Mouse (Mus musculus) MEL (cell line): ENCODE results near the gene Wnt10a. TPM values are rescaled to one million over a fixed set of nuclear protein-coding genes. Genes with fewer than 3 reads are reported as not detected.

Source experiments
- DNase-seq: peaks from one replicate; pipeline ENCODE4 v3.0.0; 2011; ENCODE audit warnings: low read depth, low spot score
- H3K27ac ChIP-seq: 2 replicates; pipeline ENCODE4 v1.5.1; 2012; ENCODE audit warnings: low read depth, mild to moderate bottlenecking, control low read depth, low read length, moderate library complexity; ENCODE audit not compliant: control insufficient read depth
- H3K27me3 ChIP-seq, 2 experiments: fragments of 150-350 bp in 1 of 2; sonication (generic) in 1 of 2; 2 replicates each; pipeline ENCODE4 v1.6.1; 2012; ENCODE audit warnings: low read length in 2 of 2, mild to moderate bottlenecking in 2 of 2, improper control_type of control experiment in 1 of 2, moderate library complexity in 1 of 2; ENCODE audit not compliant: insufficient read depth in 2 of 2, control insufficient read depth in 1 of 2
- H3K36me3 ChIP-seq, 2 experiments: 2 replicates each; pipeline ENCODE4 v1.6.1; 2012 to 2014; ENCODE audit warnings: low read length in 2 of 2, improper control_type of control experiment in 1 of 2, inconsistent platforms in 1 of 2, mild to moderate bottlenecking in 1 of 2; ENCODE audit not compliant: insufficient read depth in 2 of 2, control insufficient read depth in 1 of 2
- H3K4me1 ChIP-seq, 2 experiments: fragments of 150-350 bp in 1 of 2; sonication (generic) in 1 of 2; 2 replicates each; pipeline ENCODE4 v1.6.1; 2012; ENCODE audit warnings: low read length in 2 of 2, improper control_type of control experiment in 1 of 2, mild to moderate bottlenecking in 1 of 2; ENCODE audit not compliant: insufficient read depth in 2 of 2, control insufficient read depth in 1 of 2
- H3K4me3 ChIP-seq, 2 experiments: fragments of 150-350 bp in 1 of 2; sonication (generic) in 1 of 2; 2 replicates each; pipeline ENCODE4 v1.5.1; 2012; ENCODE audit warnings: low read depth in 2 of 2, low read length in 2 of 2, mild to moderate bottlenecking in 2 of 2, moderate library complexity in 2 of 2, control low read depth in 1 of 2, improper control_type of control experiment in 1 of 2; ENCODE audit not compliant: control insufficient read depth in 1 of 2, insufficient read depth in 1 of 2
- H3K79me2 ChIP-seq: 2 replicates; pipeline ENCODE4 v1.6.1; 2012; ENCODE audit warnings: mild to moderate bottlenecking, low read length, moderate library complexity; ENCODE audit not compliant: control insufficient read depth, poor library complexity, insufficient read depth
- H3K9ac ChIP-seq: 2 replicates; pipeline ENCODE4 v1.6.1; 2012; ENCODE audit warnings: low read depth, mild to moderate bottlenecking, control low read depth, low read length, moderate library complexity; ENCODE audit not compliant: control insufficient read depth, poor library complexity, severe bottlenecking
- H3K9me3 ChIP-seq: fragments of 150-350 bp; sonication (generic); replicated peaks from 2 replicates; pipeline ENCODE4 v1.6.1; 2012; ENCODE audit warnings: mild to moderate bottlenecking, low read length, improper control_type of control experiment, moderate library complexity; ENCODE audit not compliant: insufficient read depth
- BHLHE40 ChIP-seq: IDR thresholded peaks from 2 replicates; pipeline ENCODE4 v1.6.1; 2012; ENCODE audit warnings: low read depth, mild to moderate bottlenecking, inconsistent platforms, low read length, improper control_type of control experiment, borderline replicate concordance
- CTCF ChIP-seq, 3 experiments: IDR thresholded peaks in 2 of 3; conservative IDR thresholded peaks in 1 of 3; 2 replicates each; pipeline ENCODE4 v1.5.1; 2011 to 2012; ENCODE audit warnings: low read length in 3 of 3, low read depth in 2 of 3, mild to moderate bottlenecking in 2 of 3, improper control_type of control experiment in 1 of 3, inconsistent platforms in 1 of 3, mixed read lengths in 1 of 3, moderate library complexity in 1 of 3; ENCODE audit not compliant: control insufficient read depth in 1 of 3, insufficient read depth in 1 of 3, poor library complexity in 1 of 3, severe bottlenecking in 1 of 3
- E2F4 ChIP-seq: IDR thresholded peaks from 2 replicates; pipeline ENCODE4 v1.6.1; 2011; ENCODE audit warnings: low read depth, low read length, improper control_type of control experiment, borderline replicate concordance
- ELF1 ChIP-seq: IDR thresholded peaks from 2 replicates; pipeline ENCODE4 v1.6.1; 2014; ENCODE audit warnings: low read depth, mild to moderate bottlenecking, inconsistent platforms, low read length, improper control_type of control experiment, moderate library complexity
- ETS1 ChIP-seq: IDR thresholded peaks from 2 replicates; pipeline ENCODE4 v1.6.1; 2012; ENCODE audit warnings: low read depth, mild to moderate bottlenecking, inconsistent platforms, low read length, improper control_type of control experiment, moderate library complexity
- GATA1 ChIP-seq: IDR thresholded peaks from 2 replicates; pipeline ENCODE4 v1.6.1; 2011; ENCODE audit warnings: low read depth, low read length, improper control_type of control experiment
- JUND ChIP-seq: IDR thresholded peaks from 2 replicates; pipeline ENCODE4 v1.6.1; 2011; ENCODE audit warnings: low read depth, mild to moderate bottlenecking, improper control_type of control experiment, low read length
- MAFK ChIP-seq: IDR thresholded peaks from 2 replicates; pipeline ENCODE4 v1.6.1; 2011; ENCODE audit warnings: low read depth, mild to moderate bottlenecking, low read length, improper control_type of control experiment, borderline replicate concordance
- MXI1 ChIP-seq: IDR thresholded peaks from 2 replicates; pipeline ENCODE4 v1.6.1; 2011; ENCODE audit warnings: mild to moderate bottlenecking, low read depth, low read length, improper control_type of control experiment
- POLR2AphosphoS2 ChIP-seq: IDR thresholded peaks from 2 replicates; pipeline ENCODE4 v1.6.1; 2011; ENCODE audit warnings: low read length, improper control_type of control experiment
- POLR2AphosphoS5 ChIP-seq: IDR thresholded peaks from 2 replicates; pipeline ENCODE4 v1.6.1; 2012; ENCODE audit warnings: low read depth, borderline replicate concordance, mild to moderate bottlenecking, inconsistent platforms, low read length, moderate library complexity, mixed read lengths
- RAD21 ChIP-seq: IDR thresholded peaks from 2 replicates; pipeline ENCODE4 v1.6.1; 2011; ENCODE audit warnings: mild to moderate bottlenecking, low read depth, low read length, improper control_type of control experiment
- RCOR1 ChIP-seq: IDR thresholded peaks from 2 replicates; pipeline ENCODE4 v1.6.1; 2012; ENCODE audit warnings: low read depth, mild to moderate bottlenecking, inconsistent platforms, low read length, improper control_type of control experiment
- TAL1 ChIP-seq: IDR thresholded peaks from 2 replicates; pipeline ENCODE4 v1.6.1; 2012; ENCODE audit warnings: mild to moderate bottlenecking, inconsistent platforms, low read length, moderate library complexity, mixed read lengths
- TBP ChIP-seq: IDR thresholded peaks from 2 replicates; pipeline ENCODE4 v1.8.0; 2011; ENCODE audit warnings: low read depth, low read length, improper control_type of control experiment
- TCF12 ChIP-seq: IDR thresholded peaks from 2 replicates; pipeline ENCODE4 v1.6.1; 2014; ENCODE audit warnings: low read depth, mild to moderate bottlenecking, inconsistent platforms, low read length, improper control_type of control experiment, moderate library complexity
- USF1 ChIP-seq: IDR thresholded peaks from 2 replicates; pipeline ENCODE4 v1.6.1; 2014; ENCODE audit warnings: low read depth, mild to moderate bottlenecking, inconsistent platforms, low read length, improper control_type of control experiment, moderate library complexity
- ZC3H11A ChIP-seq: IDR thresholded peaks from 2 replicates; pipeline ENCODE4 v1.6.1; 2012; ENCODE audit warnings: low read depth, mild to moderate bottlenecking, inconsistent platforms, low read length, improper control_type of control experiment
- ZNF384 ChIP-seq: IDR thresholded peaks from 2 replicates; pipeline ENCODE4 v1.6.1; 2012; ENCODE audit warnings: low read depth, mild to moderate bottlenecking, inconsistent platforms, low read length, improper control_type of control experiment
- polyA plus RNA-seq, 2 experiments: library from polyadenylated mRNA; stranded (reverse) in 1 of 2; unstranded in 1 of 2; fragments of >175 nt in 1 of 2; fragments of >200 nt in 1 of 2; gene quantifications; 2 replicates each; pipeline versions ENCODE4 v1.2.1 to v1.2.4; 2012; ENCODE audit warnings: low replicate concordance in 2 of 2, low read depth in 1 of 2; ENCODE audit not compliant: insufficient read length in 2 of 2, insufficient read depth in 1 of 2, missing spikeins in 1 of 2
- total RNA-seq: library from RNA; depleted of rRNA; stranded (reverse); fragments of 300-350 nt; gene quantifications from 2 replicates; pipeline ENCODE4 v1.2.3, GENCODE M21; 2012

Wnt10a gene
- total and polyA plus RNA-seq, 3 experiments, result not detected

DNA sequence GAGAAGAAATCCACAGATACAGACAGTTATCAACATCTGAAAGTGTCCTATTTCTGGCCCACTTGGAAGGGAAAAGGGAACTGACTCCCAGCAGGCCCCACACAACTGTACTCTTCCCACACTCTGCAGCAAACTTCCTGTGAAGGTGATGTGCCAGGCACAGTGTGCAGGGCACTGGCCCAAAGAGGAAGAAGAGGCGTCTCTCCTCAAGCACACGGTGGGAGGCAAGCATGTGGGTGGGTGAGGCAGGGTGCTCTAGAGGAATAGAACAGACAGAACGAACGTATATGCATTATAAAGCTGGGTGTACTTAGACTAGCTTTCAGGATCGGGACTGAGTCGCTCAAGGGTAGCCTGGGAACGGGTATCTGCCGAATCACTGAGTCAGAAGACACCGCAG, 38.7 kb downstream of the Wnt10a start:
- DNase-seq, result no peak
- no peak overlapping the region for H3K4me3 ChIP-seq
- TF ChIP-seq TAL1 (no peak), JUND (no peak), ELF1 (no peak), TBP (no peak), USF1 (no peak), POLR2AphosphoS5 (no peak), E2F4 (no peak), RAD21 (no peak), MXI1 (no peak), POLR2AphosphoS2 (no peak), ETS1 (no peak), RCOR1 (no peak), ZC3H11A (no peak), ZNF384 (no peak), GATA1 (no peak)
- H3K36me3 ChIP-seq, result no peaks in the 10 kb centered on the region
- H3K79me2 ChIP-seq, result no peaks in the 10 kb centered on the region
- no peaks in the 10 kb centered on the region for H3K27me3 ChIP-seq
- H3K9me3 ChIP-seq, result no peaks in the 10 kb centered on the region
- no peak overlapping the region for H3K27ac ChIP-seq
- H3K4me1 ChIP-seq, result no peaks in the 10 kb centered on the region; a peak in 2 of 4 replicates
- H3K9ac ChIP-seq, result no peak overlapping the region

DNA sequence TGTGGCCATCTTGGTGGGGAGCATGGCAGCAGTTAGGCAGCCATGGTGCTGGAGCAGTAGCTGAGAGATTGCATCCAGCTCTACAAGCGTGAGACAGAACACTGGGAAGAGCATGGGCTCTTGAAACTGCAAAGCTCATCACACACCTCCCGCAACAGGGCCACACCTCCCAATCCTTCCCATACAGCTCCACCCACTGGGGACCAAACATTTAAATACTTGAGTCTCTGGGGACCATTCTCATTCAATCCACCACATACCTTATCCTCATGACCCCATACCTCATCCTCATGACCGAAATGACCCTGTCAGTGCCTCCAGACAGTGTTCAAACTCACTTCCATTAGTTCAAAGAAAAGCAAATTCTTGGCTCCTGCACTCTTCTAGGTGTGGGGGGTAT, 41.9 kb downstream of the Wnt10a start:
- Histone ChIP-seq H3K9me3 (no peaks in the 10 kb centered on the region), H3K79me2 (no peaks in the 10 kb centered on the region), H3K4me3 (no peak overlapping the region), H3K9ac (no peak overlapping the region), H3K4me1 (no peaks in the 10 kb centered on the region; a peak in 2 of 4 replicates), H3K27me3 (no peaks in the 10 kb centered on the region), H3K36me3 (no peaks in the 10 kb centered on the region), H3K27ac (no peak overlapping the region)
- no peak for TF ChIP-seq MAFK
- no peak for TF ChIP-seq POLR2AphosphoS2
- no peak for TF ChIP-seq BHLHE40
- TF ChIP-seq USF1, result no peak
- no peak for TF ChIP-seq CTCF (IDR thresholded peaks at IDR 0.05 in 2 of 3, conservative IDR thresholded peaks at IDR 0.05 in 1 of 3; ENCODE audit: control insufficient read depth in 1 of 3, insufficient read depth in 1 of 3, low read depth in 2 of 3, low read length in 3 of 3, poor library complexity in 1 of 3, severe bottlenecking in 1 of 3)
- TF ChIP-seq TBP, result no peak
- TF ChIP-seq RAD21, result no peak
- TF ChIP-seq ZNF384, result no peak
- TF ChIP-seq TAL1, result no peak
- no peak for TF ChIP-seq GATA1
- TF ChIP-seq ETS1, result no peak
- no peak for TF ChIP-seq TCF12
- no peak for DNase-seq
